Mouse (Mus musculus): ENCODE data around the gene Olfr311. TPM values are rescaled to one million over a fixed set of nuclear protein-coding genes. Genes with fewer than 3 reads are reported as not detected.

Gene Olfr311
- polyA plus RNA-seq, 1 experiment from 2014 or later, result not detected

- H3K27ac ChIP-seq (ENCODE audit: low read depth, low read length), result no peak overlapping the region
- H3K9ac ChIP-seq (ENCODE audit: low read length), result no peak overlapping the region
- 77% methylated on average over 2 of the region's 2 CpGs for WGBS
- no peaks in the 10 kb centered on the region for H3K27me3 ChIP-seq (ENCODE audit: control insufficient read depth, insufficient read depth, low read length)
- H3K36me3 ChIP-seq (ENCODE audit: control insufficient read depth, insufficient read depth, low read length), result peaks cover 10% of the 10 kb centered on the region; the same call in 1 of the 2 replicates
- DNase-seq (ENCODE audit: low spot score) (no peak), ATAC-seq (ENCODE audit: insufficient read depth, low FRiP score, low TSS enrichment) (no peak)
- no peak overlapping the region for H3K4me3 ChIP-seq (ENCODE audit: low read depth, low read length)
- H3K4me1 ChIP-seq (ENCODE audit: control insufficient read depth, insufficient read depth, low read length), result peaks cover 5% of the 10 kb centered on the region; the same call in 1 of the 2 replicates
- H3K9me3 ChIP-seq (ENCODE audit: control insufficient read depth, low read length), result no peaks in the 10 kb centered on the region
- no peak overlapping the region for H3K4me2 ChIP-seq (ENCODE audit: low read depth)
These were observed 10.7 kb downstream of the Olfr311 start for GRCm38 (mm10) chr11:58849731-58850130.

- Histone ChIP-seq H3K4me3 (ENCODE audit: low read depth, low read length) (no peak overlapping the region), H3K27ac (ENCODE audit: low read depth, low read length) (no peak overlapping the region), H3K4me2 (ENCODE audit: low read depth) (no peak overlapping the region), H3K4me1 (ENCODE audit: control insufficient read depth, insufficient read depth, low read length) (no peaks in the 10 kb centered on the region), H3K9ac (ENCODE audit: low read length) (no peak overlapping the region), H3K36me3 (ENCODE audit: control insufficient read depth, insufficient read depth, low read length) (peaks cover 29% of the 10 kb centered on the region), H3K9me3 (ENCODE audit: control insufficient read depth, low read length) (peaks cover 13% of the 10 kb centered on the region), H3K27me3 (ENCODE audit: control insufficient read depth, insufficient read depth, low read length) (no peaks in the 10 kb centered on the region)
- no peak for ATAC-seq (ENCODE audit: insufficient read depth, low FRiP score, low TSS enrichment)
- WGBS, result 95% methylated on average over 8 of the region's 8 CpGs
- DNase-seq (ENCODE audit: low spot score), result no peak
These were observed 21.7 kb downstream of the Olfr311 start for GRCm38 (mm10) chr11:58860744-58861143.

- H3K4me1 ChIP-seq (ENCODE audit: control insufficient read depth, insufficient read depth, low read length), result peaks cover 7% of the 10 kb centered on the region; the same call in 1 of the 2 replicates
- H3K9ac ChIP-seq (ENCODE audit: low read length), result peak within 1 kb of the TSS; percentile 89
- ATAC-seq (ENCODE audit: insufficient read depth, low FRiP score, low TSS enrichment) (peak; percentile 85), DNase-seq (ENCODE audit: low spot score) (peak; percentile 86)
- H3K4me3 ChIP-seq (ENCODE audit: low read depth, low read length), result peak within 1 kb of the TSS; percentile 78
- H3K27me3 ChIP-seq (ENCODE audit: control insufficient read depth, insufficient read depth, low read length), result no peaks in the 10 kb centered on the region
- no peaks in the 10 kb centered on the region for H3K9me3 ChIP-seq (ENCODE audit: control insufficient read depth, low read length)
- peak within 1 kb of the TSS; percentile 80 for H3K4me2 ChIP-seq (ENCODE audit: low read depth)
- H3K27ac ChIP-seq (ENCODE audit: low read depth, low read length), result peak within 1 kb of the TSS; percentile 62; the same call in 1 of the 2 replicates
- 4% methylated on average over 37 of the region's 37 CpGs for WGBS
- H3K36me3 ChIP-seq (ENCODE audit: control insufficient read depth, insufficient read depth, low read length), result no peaks in the 10 kb centered on the region
These were observed 28.2 kb downstream of the Olfr311 start, which contains the start of gene 2810021J22Rik for GRCm38 (mm10) chr11:58867039-58867953. TSS of gene 2810021J22Rik (plus strand) at chr11:58867216.

- Histone ChIP-seq H3K4me3 (ENCODE audit: low read depth, low read length) (peak overlapping the region; percentile 78), H3K4me2 (ENCODE audit: low read depth) (peak overlapping the region; percentile 80), H3K27ac (ENCODE audit: low read depth, low read length) (no peak overlapping the region), H3K27me3 (ENCODE audit: control insufficient read depth, insufficient read depth, low read length) (no peaks in the 10 kb centered on the region), H3K36me3 (ENCODE audit: control insufficient read depth, insufficient read depth, low read length) (no peaks in the 10 kb centered on the region), H3K9me3 (ENCODE audit: control insufficient read depth, low read length) (no peaks in the 10 kb centered on the region), H3K9ac (ENCODE audit: low read length) (peak overlapping the region; percentile 89), H3K4me1 (ENCODE audit: control insufficient read depth, insufficient read depth, low read length) (peaks cover 7% of the 10 kb centered on the region; the same call in 1 of the 2 replicates)
- DNase-seq (ENCODE audit: low spot score) (no peak), ATAC-seq (ENCODE audit: insufficient read depth, low FRiP score, low TSS enrichment) (no peak)
- WGBS, result 87% methylated on average over 6 of the region's 6 CpGs
These were observed 28.9 kb downstream of the Olfr311 start for GRCm38 (mm10) chr11:58867954-58868330.

GRCm38 (mm10) chr11:58870961-58871360 lies 31.9 kb downstream of the Olfr311 start:
- Histone ChIP-seq H3K4me1 (ENCODE audit: control insufficient read depth, insufficient read depth, low read length) (peaks cover 7% of the 10 kb centered on the region; the same call in 1 of the 2 replicates), H3K36me3 (ENCODE audit: control insufficient read depth, insufficient read depth, low read length) (no peaks in the 10 kb centered on the region), H3K4me3 (ENCODE audit: low read depth, low read length) (no peak overlapping the region), H3K27ac (ENCODE audit: low read depth, low read length) (no peak overlapping the region), H3K9ac (ENCODE audit: low read length) (no peak overlapping the region), H3K27me3 (ENCODE audit: control insufficient read depth, insufficient read depth, low read length) (no peaks in the 10 kb centered on the region), H3K4me2 (ENCODE audit: low read depth) (no peak overlapping the region), H3K9me3 (ENCODE audit: control insufficient read depth, low read length) (no peaks in the 10 kb centered on the region)
- 87% methylated on average over 4 of the region's 4 CpGs for WGBS
- ATAC-seq (ENCODE audit: insufficient read depth, low FRiP score, low TSS enrichment) (no peak), DNase-seq (ENCODE audit: low spot score) (no peak)

- Histone ChIP-seq H3K4me1 (ENCODE audit: control insufficient read depth, insufficient read depth, low read length) (no peaks in the 10 kb centered on the region), H3K36me3 (ENCODE audit: control insufficient read depth, insufficient read depth, low read length) (no peaks in the 10 kb centered on the region; the same call in 1 of the 2 replicates), H3K27me3 (ENCODE audit: control insufficient read depth, insufficient read depth, low read length) (no peaks in the 10 kb centered on the region), H3K9me3 (ENCODE audit: control insufficient read depth, low read length) (no peaks in the 10 kb centered on the region), H3K9ac (ENCODE audit: low read length) (no peak overlapping the region), H3K4me3 (ENCODE audit: low read depth, low read length) (no peak overlapping the region), H3K27ac (ENCODE audit: low read depth, low read length) (no peak overlapping the region), H3K4me2 (ENCODE audit: low read depth) (no peak overlapping the region)
- ATAC-seq (ENCODE audit: insufficient read depth, low FRiP score, low TSS enrichment), result no peak
- DNase-seq (ENCODE audit: low spot score), result no peak
- 86% methylated on average over 8 of the region's 8 CpGs for WGBS
These were observed 44.7 kb downstream of the Olfr311 start for GRCm38 (mm10) chr11:58883756-58884155.

GRCm38 (mm10) chr11:58890511-58890910 lies 51.5 kb downstream of the Olfr311 start:
- H3K27me3 ChIP-seq (ENCODE audit: control insufficient read depth, insufficient read depth, low read length), result no peaks in the 10 kb centered on the region
- no peak overlapping the region for H3K9ac ChIP-seq (ENCODE audit: low read length)
- H3K4me3 ChIP-seq (ENCODE audit: low read depth, low read length), result no peak overlapping the region
- no peak for DNase-seq (ENCODE audit: low spot score)
- H3K4me1 ChIP-seq (ENCODE audit: control insufficient read depth, insufficient read depth, low read length), result no peaks in the 10 kb centered on the region
- H3K36me3 ChIP-seq (ENCODE audit: control insufficient read depth, insufficient read depth, low read length), result peaks cover 8% of the 10 kb centered on the region
- H3K9me3 ChIP-seq (ENCODE audit: control insufficient read depth, low read length), result no peaks in the 10 kb centered on the region
- H3K27ac ChIP-seq (ENCODE audit: low read depth, low read length), result no peak overlapping the region
- no peak for ATAC-seq (ENCODE audit: insufficient read depth, low FRiP score, low TSS enrichment)
- WGBS, result 96% methylated on average over 10 of the region's 10 CpGs
- no peak overlapping the region for H3K4me2 ChIP-seq (ENCODE audit: low read depth)
